Mouse (Mus musculus) ovary, adult 18-20 months (tissue): ENCODE data around the gene Lin37.

Experiments used
- DNase-seq: peaks from one replicate; pipeline ENCODE4 v3.0.0; 2022; ENCODE audit warnings: low spot score, mixed read lengths

Gene Lin37

GRCm38 (mm10) chr7:30559443-30559954, at the start of gene Lin37:
Gene Lin37, minus strand, starts transcription at chr7:30559838.
- DNase-seq: peak; percentile 98

GRCm38 (mm10) chr7:30608476-30608875, 48.8 kb upstream of the Lin37 start:
- no peak for DNase-seq

GRCm38 (mm10) chr7:30607706-30608309, 48.2 kb upstream of the Lin37 start:
- DNase-seq: no peak

GRCm38 (mm10) chr7:30604944-30605343, 45.3 kb upstream of the Lin37 start:
- DNase-seq: no peak

GRCm38 (mm10) chr7:30604424-30604823, 44.8 kb upstream of the Lin37 start:
- no peak for DNase-seq

- DNase-seq: no peak
Observed at GRCm38 (mm10) chr7:30602583-30602982, 42.9 kb upstream of the Lin37 start.

GRCm38 (mm10) chr7:30600651-30601050, 41.0 kb upstream of the Lin37 start:
- no peak for DNase-seq

- DNase-seq: peak; percentile 85
Observed at GRCm38 (mm10) chr7:30599933-30600353, 40.3 kb upstream of the Lin37 start.

- no peak for DNase-seq
Observed at GRCm38 (mm10) chr7:30598786-30599185, 39.1 kb upstream of the Lin37 start, which contains the start of gene Zbtb32. Gene Zbtb32, minus strand, starts transcription at chr7:30598909.

- no peak for DNase-seq
Observed at GRCm38 (mm10) chr7:30596811-30597210, 37.2 kb upstream of the Lin37 start.

- no peak for DNase-seq
Observed at GRCm38 (mm10) chr7:30596093-30596492, 36.5 kb upstream of the Lin37 start.

- no peak for DNase-seq
Observed at GRCm38 (mm10) chr7:30594510-30595024, 34.9 kb upstream of the Lin37 start.

- no peak for DNase-seq
Observed at GRCm38 (mm10) chr7:30593579-30594509, 34.2 kb upstream of the Lin37 start.

GRCm38 (mm10) chr7:30592772-30593423, 33.3 kb upstream of the Lin37 start:
- no peak for DNase-seq

- DNase-seq: no peak
Observed at GRCm38 (mm10) chr7:30591605-30591951, 31.9 kb upstream of the Lin37 start.

- no peak for DNase-seq
Observed at GRCm38 (mm10) chr7:30590927-30591604, 31.4 kb upstream of the Lin37 start.

GRCm38 (mm10) chr7:30589435-30590301, 30.0 kb upstream of the Lin37 start:
- DNase-seq: peak; percentile 54

GRCm38 (mm10) chr7:30588676-30589434, 29.2 kb upstream of the Lin37 start, which contains the start of gene Kmt2b:
Gene Kmt2b, minus strand, starts transcription at chr7:30588726.
- peak; percentile 99 for DNase-seq

- DNase-seq: no peak
Observed at GRCm38 (mm10) chr7:30587842-30588667, 28.4 kb upstream of the Lin37 start.
